Mouse (Mus musculus) limb, embryonic 10.5 days (tissue): Measurements from ENCODE around the gene Ckmt2. TPM values are rescaled to one million over a fixed set of nuclear protein-coding genes. Genes with fewer than 3 reads are reported as not detected.
A peak's percentile ranks its signal among the peaks of the same experiment; 100 is the strongest.

Experiments used
- DNase-seq: peaks from one replicate; pipeline ENCODE4 v3.0.0-alpha.2; 2017; ENCODE audit warnings: low spot score
- H3K27ac ChIP-seq: fragments of 300-500 bp; sonication (generic); 2 replicates; pipeline ENCODE4 v1.5.1; 2016; ENCODE audit warnings: mild to moderate bottlenecking
- H3K27me3 ChIP-seq: fragments of 300-500 bp; sonication (generic); 2 replicates; pipeline ENCODE4 v1.6.1; 2016; ENCODE audit warnings: low read depth, mild to moderate bottlenecking; ENCODE audit not compliant: poor library complexity, severe bottlenecking
- H3K36me3 ChIP-seq: fragments of 300-500 bp; sonication (generic); 2 replicates; pipeline ENCODE4 v1.6.1; 2016; ENCODE audit warnings: mild to moderate bottlenecking, moderate library complexity
- H3K4me1 ChIP-seq: fragments of 300-500 bp; sonication (generic); 2 replicates; pipeline ENCODE4 v1.6.1; 2016
- H3K4me3 ChIP-seq: fragments of 300-500 bp; sonication (generic); 2 replicates; pipeline ENCODE4 v1.5.1; 2016; ENCODE audit warnings: mild to moderate bottlenecking, moderate library complexity
- H3K9me3 ChIP-seq: fragments of 300-500 bp; sonication (generic); replicated peaks from 2 replicates; pipeline ENCODE4 v1.6.1; 2016; ENCODE audit warnings: mild to moderate bottlenecking
- WGBS: fragments of 180-500 bp; shearing (Covaris S2); methylation state at CpG from one replicate; pipeline ENCODE4 v1.1.7; 2016; 5-methylcytosine and 5-hydroxymethylcytosine counted together
- polyA plus RNA-seq: library from polyadenylated mRNA; unstranded; fragments of >200 nt; fragmentation: Nextera tagmentation; extraction: Ambion mirVana; gene quantifications from 2 replicates; pipeline ENCODE4 v1.2.1, GENCODE M21; 2016

Gene Ckmt2
- polyA plus RNA-seq, result not detected in 2 replicates

- Histone ChIP-seq H3K4me1 (peaks cover 6% of the 10 kb centered on the region), H3K36me3 (no peaks in the 10 kb centered on the region), H3K27me3 (no peaks in the 10 kb centered on the region), H3K9me3 (no peaks in the 10 kb centered on the region), H3K27ac (no peak within 1 kb of the TSS), H3K4me3 (no peak within 1 kb of the TSS)
- no peak for DNase-seq
- WGBS, result 79% methylated on average over 5 of the region's 5 CpGs
Observed at GRCm38 (mm10) chr13:91876741-91877349, at the start of gene Ckmt2. Gene Ckmt2, minus strand, starts transcription at chr13:91876885.

GRCm38 (mm10) chr13:91921010-91921409, 44.3 kb upstream of the Ckmt2 start:
- no peak for DNase-seq
- Histone ChIP-seq H3K27me3 (no peaks in the 10 kb centered on the region), H3K27ac (no peak overlapping the region), H3K4me1 (peaks cover 4% of the 10 kb centered on the region), H3K4me3 (no peak overlapping the region), H3K9me3 (no peaks in the 10 kb centered on the region), H3K36me3 (no peaks in the 10 kb centered on the region)
- WGBS, result 74% methylated on average over 3 of the region's 3 CpGs

- Histone ChIP-seq H3K27ac (no peak overlapping the region), H3K9me3 (no peaks in the 10 kb centered on the region), H3K27me3 (no peaks in the 10 kb centered on the region), H3K36me3 (no peaks in the 10 kb centered on the region), H3K4me3 (no peak overlapping the region), H3K4me1 (peaks cover 13% of the 10 kb centered on the region)
- no peak for DNase-seq
- WGBS, result 86% methylated on average over 5 of the region's 5 CpGs
Observed at GRCm38 (mm10) chr13:91918764-91919163, 42.1 kb upstream of the Ckmt2 start.

GRCm38 (mm10) chr13:91917835-91918234, 41.1 kb upstream of the Ckmt2 start:
- no peak overlapping the region for H3K4me3 ChIP-seq
- H3K27me3 ChIP-seq, result no peaks in the 10 kb centered on the region
- DNase-seq, result no peak
- peaks cover 13% of the 10 kb centered on the region for H3K4me1 ChIP-seq
- 84% methylated on average over 2 of the region's 2 CpGs for WGBS
- no peaks in the 10 kb centered on the region for H3K9me3 ChIP-seq
- no peak overlapping the region for H3K27ac ChIP-seq
- no peaks in the 10 kb centered on the region for H3K36me3 ChIP-seq

- WGBS, result 77% methylated on average over 5 of the region's 5 CpGs
Observed at GRCm38 (mm10) chr13:91916308-91916707, 39.6 kb upstream of the Ckmt2 start.

GRCm38 (mm10) chr13:91915582-91916239, 39.0 kb upstream of the Ckmt2 start:
- no peaks in the 10 kb centered on the region for H3K36me3 ChIP-seq
- H3K4me3 ChIP-seq, result no peak overlapping the region
- H3K4me1 ChIP-seq, result peaks cover 13% of the 10 kb centered on the region
- H3K9me3 ChIP-seq, result no peaks in the 10 kb centered on the region
- WGBS, result 86% methylated on average over 6 of the region's 6 CpGs
- no peak overlapping the region for H3K27ac ChIP-seq
- H3K27me3 ChIP-seq, result no peaks in the 10 kb centered on the region
- DNase-seq, result no peak

More at GRCm38 (mm10) chr13:91916308-91916707, 39.6 kb upstream of the Ckmt2 start:
- no peaks in the 10 kb centered on the region for H3K9me3 ChIP-seq
- H3K36me3 ChIP-seq, result no peaks in the 10 kb centered on the region
- no peaks in the 10 kb centered on the region for H3K27me3 ChIP-seq
- no peak overlapping the region for H3K27ac ChIP-seq
- peaks cover 13% of the 10 kb centered on the region for H3K4me1 ChIP-seq
- H3K4me3 ChIP-seq, result no peak overlapping the region
- DNase-seq, result no peak

- H3K4me3 ChIP-seq, result no peak overlapping the region
- peaks cover 13% of the 10 kb centered on the region for H3K4me1 ChIP-seq
- no peak overlapping the region for H3K27ac ChIP-seq
- H3K36me3 ChIP-seq, result no peaks in the 10 kb centered on the region
- no peaks in the 10 kb centered on the region for H3K9me3 ChIP-seq
- WGBS, result 71% methylated on average over 4 of the region's 4 CpGs
- DNase-seq, result no peak
- H3K27me3 ChIP-seq, result no peaks in the 10 kb centered on the region
Observed at GRCm38 (mm10) chr13:91915192-91915581, 38.5 kb upstream of the Ckmt2 start.

GRCm38 (mm10) chr13:91911652-91912051, 35.0 kb upstream of the Ckmt2 start:
- peaks cover 13% of the 10 kb centered on the region for H3K4me1 ChIP-seq
- no peak for DNase-seq
- H3K9me3 ChIP-seq, result no peaks in the 10 kb centered on the region
- H3K4me3 ChIP-seq, result no peak overlapping the region
- no peaks in the 10 kb centered on the region for H3K36me3 ChIP-seq
- H3K27me3 ChIP-seq, result no peaks in the 10 kb centered on the region
- no peak overlapping the region for H3K27ac ChIP-seq

- Histone ChIP-seq H3K27ac (no peak overlapping the region), H3K36me3 (no peaks in the 10 kb centered on the region), H3K4me1 (peaks cover 11% of the 10 kb centered on the region), H3K9me3 (no peaks in the 10 kb centered on the region), H3K4me3 (no peak overlapping the region), H3K27me3 (no peaks in the 10 kb centered on the region)
- DNase-seq, result no peak
Observed at GRCm38 (mm10) chr13:91911211-91911610, 34.5 kb upstream of the Ckmt2 start.

GRCm38 (mm10) chr13:91908202-91908980, 31.7 kb upstream of the Ckmt2 start:
- DNase-seq, result peak; percentile 82
- no peaks in the 10 kb centered on the region for H3K36me3 ChIP-seq
- no peaks in the 10 kb centered on the region for H3K9me3 ChIP-seq
- WGBS, result 47% methylated on average over 10 of the region's 10 CpGs
- H3K4me1 ChIP-seq, result no peaks in the 10 kb centered on the region; the same call in 1 of the 2 replicates
- H3K27me3 ChIP-seq, result no peaks in the 10 kb centered on the region
- no peak overlapping the region for H3K4me3 ChIP-seq
- H3K27ac ChIP-seq, result no peak overlapping the region

GRCm38 (mm10) chr13:91906338-91906737, 29.7 kb upstream of the Ckmt2 start:
- 69% methylated on average over 3 of the region's 3 CpGs for WGBS
- H3K36me3 ChIP-seq, result no peaks in the 10 kb centered on the region
- H3K27me3 ChIP-seq, result no peaks in the 10 kb centered on the region
- H3K4me3 ChIP-seq, result no peak overlapping the region
- no peaks in the 10 kb centered on the region for H3K9me3 ChIP-seq
- no peaks in the 10 kb centered on the region; the same call in 1 of the 2 replicates for H3K4me1 ChIP-seq
- no peak overlapping the region for H3K27ac ChIP-seq
- no peak for DNase-seq

GRCm38 (mm10) chr13:91896476-91896875, 19.8 kb upstream of the Ckmt2 start:
- no peaks in the 10 kb centered on the region for H3K9me3 ChIP-seq
- no peaks in the 10 kb centered on the region for H3K27me3 ChIP-seq
- H3K36me3 ChIP-seq, result no peaks in the 10 kb centered on the region
- no peaks in the 10 kb centered on the region for H3K4me1 ChIP-seq
- WGBS, result 69% methylated on average over 1 of the region's 1 CpGs
- H3K4me3 ChIP-seq, result no peak overlapping the region
- DNase-seq, result no peak
- no peak overlapping the region for H3K27ac ChIP-seq

- 81% methylated on average over 6 of the region's 6 CpGs for WGBS
- Histone ChIP-seq H3K4me1 (no peaks in the 10 kb centered on the region), H3K9me3 (no peaks in the 10 kb centered on the region), H3K4me3 (no peak overlapping the region), H3K27ac (no peak overlapping the region), H3K27me3 (no peaks in the 10 kb centered on the region), H3K36me3 (no peaks in the 10 kb centered on the region)
- no peak for DNase-seq
Observed at GRCm38 (mm10) chr13:91893132-91893531, 16.4 kb upstream of the Ckmt2 start.
